ENCODE assay signal across 24 mouse cellular contexts in genomic region chr4:32245586-32245985, GRCm38 (mm10). TPM values are rescaled to one million over a fixed set of nuclear protein-coding genes. Genes with fewer than 3 reads are reported as not detected.
DNase-seq lines count a peak whose midpoint lies in the region; ATAC-seq and TF ChIP-seq lines count a peak whose summit lies in the region.
"Had no signal": no experiment of that assay in that cellular context is flagged by ENCODE, and none has a peak within 500 bp of the region (broad histone marks: within the 10 kb centered on the region; RNA-seq: fewer than 3 reads in every experiment).

No protein-coding gene starts in this region.

- peak; percentile 55 for ATAC-seq in liver, postnatal 0 days
- ATAC-seq in liver, embryonic 12.5 days = no peak
- ATAC-seq: CD4-positive, CD25-positive, alpha-beta regulatory T cell, adult 4 months; forebrain, embryonic 14.5 days; forebrain, embryonic 16.5 days had no signal

- H3K4me3 ChIP-seq in liver, postnatal 0 days (ENCODE audit: low read depth, low read length) = no peak overlapping the region
- no peak overlapping the region for H3K4me3 ChIP-seq in liver, embryonic 12.5 days
- H3K4me3 ChIP-seq: embryonic facial prominence, embryonic 13.5 days; embryonic facial prominence, embryonic 15.5 days; erythroblast, embryonic 14.5 days; forebrain, embryonic 10.5 days; forebrain, embryonic 12.5 days had no signal

- no peaks in the 10 kb centered on the region for H3K9me3 ChIP-seq in liver, postnatal 0 days (ENCODE audit: low read length)
- no peaks in the 10 kb centered on the region for H3K9me3 ChIP-seq in liver, embryonic 12.5 days (replicated peaks)
- H3K9me3 ChIP-seq: embryonic facial prominence, embryonic 13.5 days; embryonic facial prominence, embryonic 15.5 days; forebrain, embryonic 10.5 days; forebrain, embryonic 12.5 days; G1E had no signal

- peak; percentile 31 for DNase-seq in adrenal gland, adult 2 months
- DNase-seq in adrenal gland, postnatal 25 days = no peak
- peak; percentile 22 for DNase-seq in adrenal gland, postnatal 14 days
- no peak for DNase-seq in adrenal gland, adult 18-20 months (ENCODE audit: low spot score in 2 of 2)
- no peak for DNase-seq in liver, postnatal 0 days
- DNase-seq: B cell, adult 2 months; cerebellum, adult 11 months; cerebellum, adult 18-20 months; cerebellum, adult 8-10 months; cerebellum, adult 9-11 months; cerebellum, postnatal 14 days; cerebellum, postnatal 36 days; embryo, embryonic 11 days had no signal

- peak overlapping the region; percentile 4; the same call in 1 of the 2 replicates for H3K4me2 ChIP-seq in liver, postnatal 0 days (ENCODE audit: low read depth, low read length)
- H3K4me2 ChIP-seq in liver, embryonic 12.5 days = no peak overlapping the region
- H3K4me2 ChIP-seq: embryonic facial prominence, embryonic 13.5 days; embryonic facial prominence, embryonic 15.5 days; forebrain, embryonic 12.5 days had no signal

- peak; percentile 52; the same call in 1 of the 2 replicates for TF ChIP-seq EP300 in liver, postnatal 0 days (IDR thresholded peaks at IDR 0.05; ENCODE audit: low read depth)

- no peak for TF ChIP-seq CTCF in liver, postnatal 0 days (IDR thresholded peaks at IDR 0.05; ENCODE audit: low read depth)

- no peak overlapping the region for H3K9ac ChIP-seq in liver, postnatal 0 days (replicated peaks)
- no peak overlapping the region for H3K9ac ChIP-seq in liver, embryonic 12.5 days
- H3K9ac ChIP-seq: embryonic facial prominence, embryonic 13.5 days; embryonic facial prominence, embryonic 15.5 days; forebrain, embryonic 12.5 days had no signal

- H3K27me3 ChIP-seq in liver, postnatal 0 days (ENCODE audit: insufficient read depth, low read length) = no peaks in the 10 kb centered on the region
- H3K27me3 ChIP-seq in liver, embryonic 12.5 days (replicated peaks) = peaks cover 41% of the 10 kb centered on the region
- H3K27me3 ChIP-seq: embryonic facial prominence, embryonic 13.5 days; embryonic facial prominence, embryonic 15.5 days; forebrain, embryonic 12.5 days had no signal

- peak overlapping the region; percentile 78 for H3K27ac ChIP-seq in liver, postnatal 0 days (ENCODE audit: low read depth)
- H3K27ac ChIP-seq in liver, embryonic 12.5 days = no peak overlapping the region
- H3K27ac ChIP-seq: embryonic facial prominence, embryonic 13.5 days; embryonic facial prominence, embryonic 15.5 days; forebrain, embryonic 10.5 days; forebrain, embryonic 12.5 days had no signal

- no peaks in the 10 kb centered on the region for H3K36me3 ChIP-seq in liver, postnatal 0 days (replicated peaks; ENCODE audit: insufficient read depth, low read length)
- H3K36me3 ChIP-seq in liver, embryonic 12.5 days = no peaks in the 10 kb centered on the region
- H3K36me3 ChIP-seq: embryonic facial prominence, embryonic 13.5 days; embryonic facial prominence, embryonic 15.5 days; G1E had no signal

- peaks cover 40% of the 10 kb centered on the region for H3K4me1 ChIP-seq in liver, postnatal 0 days (ENCODE audit: insufficient read depth)
- H3K4me1 ChIP-seq in liver, embryonic 12.5 days = peaks cover 49% of the 10 kb centered on the region

- WGBS in liver, postnatal 0 days (ENCODE audit: insufficient replicate concordance) = 65% methylated on average over 6 of the region's 6 CpGs
- 68% methylated on average over 6 of the region's 6 CpGs for WGBS in liver, embryonic 12.5 days (ENCODE audit: insufficient replicate concordance)

RNA-seq across cellular contexts. Expression of gene Bach2, which starts 7.0 kb away (rescaled TPM):
- 1 to 10 TPM; 2.2 to 2.9 TPM for total RNA-seq in adrenal gland, adult 2 months (2021)
- polyA plus RNA-seq in adrenal gland, adult 2 months (2012; rRNA removed) = 0.35 and 0.61 TPM in 2 replicates
- 1.3 and 4.7 TPM in 2 replicates for total RNA-seq in adrenal gland, postnatal 25 days (2021)
- total RNA-seq in adrenal gland, postnatal 14 days (2021) = 7.3 and 18.0 TPM in 2 replicates
- total RNA-seq in adrenal gland, adult 18-20 months (2021) = 1 to 10 TPM; 1.9 to 2.8 TPM
- 2.7 and 4.3 TPM in 2 replicates for polyA plus RNA-seq in liver, postnatal 0 days (2015; fragmentation: Nextera tagmentation; extraction: Ambion mirVana)
- polyA plus RNA-seq in liver, embryonic 12.5 days (2016; fragmentation: Nextera tagmentation; extraction: Ambion mirVana) = 1.1 and 1.8 TPM in 2 replicates
- total RNA-seq: CH12.LX had no signal
- polyA plus RNA-seq: G1E had no signal

Comparison
In these comparisons a context has a peak if more than half of its experiments do, and no peak if none do; other contexts are left out.
1. DNase-seq: peak in adrenal gland, adult 2 months (single experiment) and adrenal gland, postnatal 14 days (single experiment); none in adrenal gland, postnatal 25 days (single experiment), adrenal gland, adult 18-20 months (0 of 2) and liver, postnatal 0 days (single experiment).